Mouse (Mus musculus) bone marrow macrophage, adult 2 months (primary cell): ENCODE data around the gene Cbx2.

Experiments used
- CTCF ChIP-seq: IDR thresholded peaks from 2 replicates; pipeline ENCODE4 v1.5.1; 2012; ENCODE audit warnings: low read depth, mild to moderate bottlenecking, low read length, moderate library complexity
- POLR2A ChIP-seq: IDR thresholded peaks from 2 replicates; pipeline ENCODE4 v1.6.1; 2012; ENCODE audit warnings: mild to moderate bottlenecking, low read depth, low read length, borderline replicate concordance

DNA sequence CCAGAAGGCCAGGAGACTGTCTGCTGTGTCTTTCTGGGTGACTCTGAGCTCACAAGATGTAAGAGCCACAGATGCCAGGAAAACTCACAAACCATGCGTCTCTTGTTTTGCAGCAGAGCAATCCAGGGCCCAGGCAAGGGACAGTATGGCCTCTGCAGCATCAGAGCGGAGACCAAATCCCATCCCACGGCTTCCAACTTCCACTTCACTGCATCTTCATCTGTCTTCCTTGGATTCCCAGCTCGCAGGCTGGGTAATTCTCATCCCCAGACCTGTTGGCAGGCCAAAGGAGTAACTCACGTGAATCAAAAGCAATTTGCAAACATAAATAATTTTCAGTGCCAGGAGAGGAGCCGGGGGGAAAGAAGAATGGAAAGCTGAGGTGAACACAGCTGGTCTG is 50.2 kb downstream of the Cbx2 start:
- TF ChIP-seq CTCF (no peak), POLR2A (no peak)
